In the genomic region with DNA sequence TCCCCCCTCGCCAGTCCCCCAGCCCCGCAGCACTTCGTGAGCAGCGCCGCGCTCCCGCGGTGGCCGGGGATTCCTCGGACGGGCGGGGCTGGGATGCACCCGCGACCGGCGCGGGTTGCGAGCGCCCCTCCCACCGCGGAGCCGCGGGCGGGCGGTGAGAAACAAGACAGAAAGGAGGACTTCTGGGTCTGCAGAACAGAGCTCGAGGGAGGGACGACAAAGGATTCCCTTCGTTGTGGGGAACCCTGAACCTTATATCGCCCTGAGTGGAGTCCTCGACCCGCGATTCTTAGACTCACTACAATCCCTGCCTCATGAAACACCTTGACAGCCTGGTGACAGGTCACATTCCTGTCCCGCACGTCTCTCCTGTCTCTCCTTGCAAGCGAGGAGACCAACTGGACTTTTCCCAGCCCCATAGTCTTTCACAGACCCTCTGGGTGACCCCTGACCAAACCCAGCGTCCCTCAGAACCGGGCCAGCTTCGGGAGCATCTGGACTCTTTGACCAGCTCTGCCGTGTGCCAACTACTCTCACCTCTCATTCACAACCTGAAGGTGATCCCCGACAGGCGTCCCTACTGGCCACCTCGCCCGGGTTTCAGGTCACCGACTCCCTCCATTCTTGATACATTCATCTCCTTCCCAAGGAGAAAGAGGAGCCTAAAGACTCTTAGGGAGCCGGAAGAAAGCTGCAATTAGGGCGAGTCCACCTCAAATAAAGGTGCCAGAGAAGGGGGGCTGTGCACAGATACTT, we compare ENCODE assay signal across 8 mouse cellular contexts. TPM values are rescaled to one million over a fixed set of nuclear protein-coding genes. Genes with fewer than 3 reads are reported as not detected.
A peak's percentile ranks its signal among the peaks of the same experiment; 100 is the strongest.
DNase-seq lines count a peak whose midpoint lies in the region; ATAC-seq and TF ChIP-seq lines count a peak whose summit lies in the region.

No protein-coding gene starts in this region.

- peak overlapping the region; percentile 87 for H3K4me2 ChIP-seq in intestine, embryonic 15.5 days (replicated peaks)
- peak overlapping the region; percentile 87 for H3K4me2 ChIP-seq in myocyte (ENCODE audit: low read depth)

- H3K27ac ChIP-seq in forebrain, embryonic 10.5 days: peak overlapping the region; percentile 98
- H3K27ac ChIP-seq in intestine, embryonic 15.5 days: no peak overlapping the region

- TF ChIP-seq POLR2A in myocyte (IDR thresholded peaks at IDR 0.05; ENCODE audit: insufficient read length, low read depth): peak; percentile 49

- peaks cover 70% of the 10 kb centered on the region for H3K4me1 ChIP-seq in E14TG2a.4 (replicated peaks; ENCODE audit: low read depth, low read length)
- peaks cover 75% of the 10 kb centered on the region for H3K4me1 ChIP-seq in forebrain, embryonic 10.5 days
- H3K4me1 ChIP-seq in intestine, embryonic 15.5 days (replicated peaks): peaks cover 47% of the 10 kb centered on the region

- no peak for ATAC-seq in intestine, embryonic 15.5 days

- H3K79me2 ChIP-seq in myocyte (ENCODE audit: control insufficient read depth, insufficient read depth): no peaks in the 10 kb centered on the region

- no peak for TF ChIP-seq CTCF in E14TG2a.4 (conservative IDR thresholded peaks at IDR 0.05; ENCODE audit: low read length)

- H3K9me3 ChIP-seq in E14TG2a.4 (ENCODE audit: low read length): no peaks in the 10 kb centered on the region
- no peaks in the 10 kb centered on the region for H3K9me3 ChIP-seq in forebrain, embryonic 10.5 days
- H3K9me3 ChIP-seq in intestine, embryonic 15.5 days: no peaks in the 10 kb centered on the region

- no peak overlapping the region for H3ac ChIP-seq in myocyte (ENCODE audit: control insufficient read depth, insufficient read length)

- intact Hi-C loops in gastrocnemius, postnatal 14 days (cut with DNase I; ENCODE audit: low total_unique reads): loop anchor here (2.0 kb wide), 1 partner anchor 15 kb away; no protein-coding TSS in a partner anchor

- peak; percentile 27 for DNase-seq in gastrocnemius, postnatal 14 days
- DNase-seq in gastrocnemius, postnatal 10 days: no peak
- peak; percentile 50 for DNase-seq in forebrain, embryonic 10.5 days (ENCODE audit: extremely low spot score, low spot score)
- DNase-seq in ovary, postnatal 10 days (ENCODE audit: low spot score): no peak
- no peak for DNase-seq in natural killer cell, adult 2 months (ENCODE audit: low spot score in 2 of 2)

- H3K4me3 ChIP-seq in E14TG2a.4 (replicated peaks; ENCODE audit: low read length) (peak overlapping the region; percentile 79), myocyte (peak overlapping the region; percentile 33)
- H3K4me3 ChIP-seq in forebrain, embryonic 10.5 days: peak overlapping the region; percentile 66
- H3K4me3 ChIP-seq in intestine, embryonic 15.5 days (replicated peaks): peak overlapping the region; percentile 46

- H3K36me3 ChIP-seq in E14TG2a.4 (ENCODE audit: insufficient read depth, low read length) (peaks cover 17% of the 10 kb centered on the region), myocyte (ENCODE audit: control insufficient read depth, insufficient read depth) (no peaks in the 10 kb centered on the region)
- peaks cover 16% of the 10 kb centered on the region for H3K36me3 ChIP-seq in forebrain, embryonic 10.5 days (replicated peaks)
- H3K36me3 ChIP-seq in intestine, embryonic 15.5 days: no peaks in the 10 kb centered on the region

- WGBS in forebrain, embryonic 10.5 days: under 1% methylated on average over 46 of the region's 46 CpGs
- WGBS in intestine, embryonic 15.5 days: 2% methylated on average over 46 of the region's 46 CpGs

- peak overlapping the region; percentile 24 for H3K9ac ChIP-seq in intestine, embryonic 15.5 days

- H3K27me3 ChIP-seq in E14TG2a.4 (ENCODE audit: insufficient read depth, low read length) (peaks cover 39% of the 10 kb centered on the region), myocyte (ENCODE audit: control insufficient read depth, insufficient read depth, insufficient read length) (no peaks in the 10 kb centered on the region)
- H3K27me3 ChIP-seq in forebrain, embryonic 10.5 days (ENCODE audit: poor library complexity, severe bottlenecking): peaks cover 55% of the 10 kb centered on the region
- peaks cover 24% of the 10 kb centered on the region for H3K27me3 ChIP-seq in intestine, embryonic 15.5 days (replicated peaks)

TF ChIP-seq in myocyte, 11 proteins besides CTCF, POLR2A, EP300 and RAD21:
- TF ChIP-seq POLR2AphosphoS2 (IDR thresholded peaks at IDR 0.05; ENCODE audit: insufficient read length, low read depth): peak; percentile 45
- TF ChIP-seq TCF12 (IDR thresholded peaks at IDR 0.05; ENCODE audit: insufficient read depth, poor library complexity, severe bottlenecking): no peak
- TF ChIP-seq MYOD1 (IDR thresholded peaks at IDR 0.05; ENCODE audit: control insufficient read depth in 1 of 3, insufficient read length in 2 of 3, low read depth in 2 of 3): peak in 1 of 3 experiments; percentile 6

RNA-seq across cellular contexts. Expression of gene Kcnn1, which starts 1.1 kb away (rescaled TPM):
- total RNA-seq in gastrocnemius, postnatal 14 days (2021): 1 to 10 TPM; 5.4 to 6.6 TPM
- 1 to 10 TPM; 3.7 to 3.8 TPM for total RNA-seq in gastrocnemius, postnatal 10 days (2021)
- polyA plus RNA-seq in forebrain, embryonic 10.5 days (2016; fragmentation: Nextera tagmentation; extraction: Ambion mirVana): 4.7 and 5.9 TPM in 2 replicates
- 2.0 TPM in 2 replicates for polyA plus RNA-seq in intestine, embryonic 15.5 days (2015; fragmentation: Nextera tagmentation; extraction: Ambion mirVana)
- polyA plus RNA-seq in myocyte (2012; fragmentation: generic; extraction: Trizol): 11.9 TPM

RNA-seq across cellular contexts. Expression of gene Ccdc124, which starts 9.6 kb away (rescaled TPM):
- 10 to 100 TPM; 50.3 to 50.9 TPM for total RNA-seq in gastrocnemius, postnatal 14 days (2021)
- 10 to 100 TPM; 42.8 to 45.0 TPM for total RNA-seq in gastrocnemius, postnatal 10 days (2021)
- polyA plus RNA-seq in forebrain, embryonic 10.5 days (2016; fragmentation: Nextera tagmentation; extraction: Ambion mirVana): 184 and 186 TPM in 2 replicates
- polyA plus RNA-seq in intestine, embryonic 15.5 days (2015; fragmentation: Nextera tagmentation; extraction: Ambion mirVana): 89.4 and 90.7 TPM in 2 replicates
- polyA plus RNA-seq in myocyte (2012; fragmentation: generic; extraction: Trizol): 141 TPM

RNA-seq across cellular contexts. Expression of gene Arrdc2, which starts 24.6 kb away (rescaled TPM):
- total RNA-seq in gastrocnemius, postnatal 14 days (2021): 10 to 100 TPM in 1 of 2 experiments, 1 to 10 TPM in 1; 4.8 to 71.3 TPM
- total RNA-seq in gastrocnemius, postnatal 10 days (2021): 10 to 100 TPM in 1 of 2 experiments, 1 to 10 TPM in 1; 4.3 to 27.1 TPM
- 4.8 and 5.7 TPM in 2 replicates for polyA plus RNA-seq in forebrain, embryonic 10.5 days (2016; fragmentation: Nextera tagmentation; extraction: Ambion mirVana)
- polyA plus RNA-seq in intestine, embryonic 15.5 days (2015; fragmentation: Nextera tagmentation; extraction: Ambion mirVana): 7.5 TPM in 2 replicates
- polyA plus RNA-seq in myocyte (2012; fragmentation: generic; extraction: Trizol): 5.8 TPM

RNA-seq across cellular contexts. Expression of gene Slc5a5, which starts 28.4 kb away (rescaled TPM):
- total RNA-seq in gastrocnemius, postnatal 14 days (2021): under 1 TPM in 1 of 2 experiments, not detected in 1; 0.08 TPM
- total RNA-seq in gastrocnemius, postnatal 10 days (2021): under 1 TPM in 1 of 2 experiments, not detected in 1; 0.09 TPM
- 0.36 and 0.38 TPM in 2 replicates for polyA plus RNA-seq in forebrain, embryonic 10.5 days (2016; fragmentation: Nextera tagmentation; extraction: Ambion mirVana)
- 0.34 and 0.40 TPM in 2 replicates for polyA plus RNA-seq in intestine, embryonic 15.5 days (2015; fragmentation: Nextera tagmentation; extraction: Ambion mirVana)
- polyA plus RNA-seq in myocyte (2012; fragmentation: generic; extraction: Trizol): 3.0 TPM

RNA-seq across cellular contexts. Expression of gene Rpl18a, which starts 33.1 kb away (rescaled TPM):
- 1,000 to 10,000 TPM; 1,213 to 1,382 TPM for total RNA-seq in gastrocnemius, postnatal 14 days (2021)
- 1,000 to 10,000 TPM; 1,533 to 1,604 TPM for total RNA-seq in gastrocnemius, postnatal 10 days (2021)
- 3,478 and 3,689 TPM in 2 replicates for polyA plus RNA-seq in forebrain, embryonic 10.5 days (2016; fragmentation: Nextera tagmentation; extraction: Ambion mirVana)
- 4,170 and 4,400 TPM in 2 replicates for polyA plus RNA-seq in intestine, embryonic 15.5 days (2015; fragmentation: Nextera tagmentation; extraction: Ambion mirVana)
- 5,695 TPM for polyA plus RNA-seq in myocyte (2012; fragmentation: generic; extraction: Trizol)

Comparison
In these comparisons a context has a peak if more than half of its experiments do, and no peak if none do; other contexts are left out.
1. DNase-seq: peak in gastrocnemius, postnatal 14 days (single experiment) and forebrain, embryonic 10.5 days (single experiment); none in gastrocnemius, postnatal 10 days (single experiment), ovary, postnatal 10 days (single experiment) and natural killer cell, adult 2 months (0 of 2).
2. Peak in every context shown above with its lines, with median percentiles within 50 percentile points of each other: H3K4me3 ChIP-seq.